Mouse (Mus musculus) midbrain, embryonic 13.5 days (tissue): Measurements from ENCODE around the gene Prr9. TPM values are rescaled to one million over a fixed set of nuclear protein-coding genes. Genes with fewer than 3 reads are reported as not detected.

ENCODE experiments used
- ATAC-seq: fragments of 200-750 bp; cut with Nextera tagmentation; 2 replicates; pipeline ENCODE4 v1.8.0; 2017; ENCODE audit warnings: mild to moderate bottlenecking, moderate TSS enrichment, moderate library complexity
- H3K27ac ChIP-seq: fragments of 300-500 bp; sonication (generic); 2 replicates; pipeline ENCODE4 v1.5.1; 2015; ENCODE audit warnings: inconsistent platforms, mild to moderate bottlenecking, moderate library complexity
- H3K27me3 ChIP-seq: fragments of 300-500 bp; sonication (generic); 2 replicates; pipeline ENCODE4 v1.6.1; 2015; ENCODE audit warnings: mild to moderate bottlenecking, inconsistent platforms
- H3K36me3 ChIP-seq: fragments of 300-500 bp; sonication (generic); 2 replicates; pipeline ENCODE4 v1.6.1; 2015; ENCODE audit warnings: mild to moderate bottlenecking, inconsistent platforms
- H3K4me1 ChIP-seq: fragments of 300-500 bp; sonication (generic); replicated peaks from 2 replicates; pipeline ENCODE4 v1.6.1; 2015; ENCODE audit warnings: inconsistent platforms
- H3K4me2 ChIP-seq: fragments of 300-500 bp; sonication (generic); replicated peaks from 2 replicates; pipeline ENCODE4 v1.6.1; 2015; ENCODE audit warnings: moderate library complexity, mild to moderate bottlenecking, inconsistent platforms
- H3K4me3 ChIP-seq: fragments of 300-500 bp; sonication (generic); replicated peaks from 2 replicates; pipeline ENCODE4 v1.5.1; 2015; ENCODE audit warnings: mild to moderate bottlenecking, inconsistent platforms
- H3K9ac ChIP-seq: fragments of 300-500 bp; sonication (generic); replicated peaks from 2 replicates; pipeline ENCODE4 v1.6.1; 2015; ENCODE audit warnings: mild to moderate bottlenecking, inconsistent platforms
- H3K9me3 ChIP-seq: fragments of 300-500 bp; sonication (generic); 2 replicates; pipeline ENCODE4 v1.6.1; 2016; ENCODE audit warnings: mild to moderate bottlenecking, inconsistent platforms
- WGBS: fragments of 180-500 bp; shearing (Covaris S2); methylation state at CpG from one replicate; pipeline ENCODE4 v1.1.7; 2015; 5-methylcytosine and 5-hydroxymethylcytosine counted together
- polyA plus RNA-seq: library from polyadenylated mRNA; unstranded; fragments of >200 nt; fragmentation: Nextera tagmentation; extraction: Ambion mirVana; gene quantifications from 2 replicates; pipeline ENCODE4 v1.2.1, GENCODE M21; 2015

The Prr9 gene
- polyA plus RNA-seq, 1 experiment from 2014 or later = not detected

- ATAC-seq = peak; percentile 78
- H3K9ac ChIP-seq = peak overlapping the region; percentile 86
- H3K36me3 ChIP-seq = no peaks in the 10 kb centered on the region
- WGBS = under 1% methylated on average over 61 of the region's 76 CpGs
- peak overlapping the region; percentile 79 for H3K4me2 ChIP-seq
- H3K27ac ChIP-seq = peak overlapping the region; percentile 97
- peak overlapping the region; percentile 75 for H3K4me3 ChIP-seq
- no peaks in the 10 kb centered on the region for H3K9me3 ChIP-seq
- peaks cover 15% of the 10 kb centered on the region for H3K4me1 ChIP-seq
- H3K27me3 ChIP-seq = peaks cover 27% of the 10 kb centered on the region
Observed at GRCm38 (mm10) chr3:92081285-92081931, 42.3 kb downstream of the Prr9 start.

GRCm38 (mm10) chr3:92080462-92081284, 43.1 kb downstream of the Prr9 start:
- Histone ChIP-seq H3K9ac (peak overlapping the region; percentile 86), H3K27me3 (peaks cover 27% of the 10 kb centered on the region), H3K4me2 (peak overlapping the region; percentile 79), H3K9me3 (no peaks in the 10 kb centered on the region), H3K27ac (peak overlapping the region; percentile 97), H3K4me3 (peak overlapping the region; percentile 75), H3K36me3 (no peaks in the 10 kb centered on the region), H3K4me1 (peaks cover 15% of the 10 kb centered on the region)
- under 1% methylated on average over 63 of the region's 82 CpGs for WGBS
- peak; percentile 93 for ATAC-seq

Other genes with a start within 250 kb of the Prr9 start
- gene Pglyrp3, start 109.4 kb downstream of the Prr9 start, polyA plus RNA-seq = not detected in 2 replicates
- gene Lor, start 40.8 kb downstream of the Prr9 start, polyA plus RNA-seq = 2.5 and 3.7 TPM in 2 replicates
- gene Lelp1, start 18.8 kb upstream of the Prr9 start, polyA plus RNA-seq = not detected in 2 replicates
- not detected in 2 replicates for gene Sprr2a1, start 91.9 kb upstream of the Prr9 start, polyA plus RNA-seq
- not detected in 2 replicates for gene Sprr2a2, start 92.0 kb upstream of the Prr9 start, polyA plus RNA-seq
- not detected in 2 replicates for gene Sprr2a3, start 161.5 kb upstream of the Prr9 start, polyA plus RNA-seq
- not detected in 2 replicates for gene Sprr2b, start 192.7 kb upstream of the Prr9 start, polyA plus RNA-seq
- not detected in 2 replicates for gene Sprr2d, start 215.2 kb upstream of the Prr9 start, polyA plus RNA-seq
- gene Sprr2e, start 228.2 kb upstream of the Prr9 start, polyA plus RNA-seq = not detected in 2 replicates
- gene Sprr2f, start 241.2 kb upstream of the Prr9 start, polyA plus RNA-seq = not detected in 2 replicates